Mouse (Mus musculus) kidney, embryonic 16.5 days (tissue): ENCODE measurements around the gene Upp1. TPM values are rescaled to one million over a fixed set of nuclear protein-coding genes. Genes with fewer than 3 reads are reported as not detected.

Source experiments
- ATAC-seq: fragments of 200-750 bp; cut with Nextera tagmentation; 2 replicates; pipeline ENCODE4 v1.8.0; 2017; ENCODE audit warnings: moderate TSS enrichment; ENCODE audit not compliant: low FRiP score, low TSS enrichment
- H3K27ac ChIP-seq: fragments of 300-500 bp; sonication (generic); 2 replicates; pipeline ENCODE4 v1.5.1; 2014; ENCODE audit warnings: low read length
- H3K27me3 ChIP-seq: fragments of 300-500 bp; sonication (generic); 2 replicates; pipeline ENCODE4 v1.6.1; 2014; ENCODE audit warnings: low read length, control low read depth, mixed read lengths; ENCODE audit not compliant: insufficient read depth
- H3K36me3 ChIP-seq: fragments of 300-500 bp; sonication (generic); 2 replicates; pipeline ENCODE4 v1.6.1; 2014; ENCODE audit warnings: low read length, control low read depth, mixed read lengths; ENCODE audit not compliant: insufficient read depth
- H3K4me1 ChIP-seq: fragments of 300-500 bp; sonication (generic); 2 replicates; pipeline ENCODE4 v1.6.1; 2014; ENCODE audit warnings: low read length, control low read depth, mixed read lengths; ENCODE audit not compliant: insufficient read depth
- H3K4me2 ChIP-seq: fragments of 300-500 bp; sonication (generic); replicated peaks from 2 replicates; pipeline ENCODE4 v1.6.1; 2014; ENCODE audit warnings: low read depth, low read length
- H3K4me3 ChIP-seq: fragments of 300-500 bp; sonication (generic); 2 replicates; pipeline ENCODE4 v1.5.1; 2014; ENCODE audit warnings: mild to moderate bottlenecking, low read length
- H3K9ac ChIP-seq: fragments of 300-500 bp; sonication (generic); replicated peaks from 2 replicates; pipeline ENCODE4 v1.6.1; 2014; ENCODE audit warnings: low read length
- H3K9me3 ChIP-seq: fragments of 300-500 bp; sonication (generic); 2 replicates; pipeline ENCODE4 v1.6.1; 2016; ENCODE audit warnings: low read length, control low read depth
- WGBS: fragments of 180-500 bp; shearing (Covaris S2); extraction: QIAGEN DNeasy Blood & Tissue Kit; methylation state at CpG from one replicate; pipeline ENCODE4 v1.1.7; 2014; 5-methylcytosine and 5-hydroxymethylcytosine counted together
- polyA plus RNA-seq: library from polyadenylated mRNA; unstranded; fragments of >200 nt; fragmentation: Nextera tagmentation; extraction: Ambion mirVana; gene quantifications from 2 replicates; pipeline ENCODE4 v1.2.1, GENCODE M21; 2015

The Upp1 gene
- polyA plus RNA-seq, 1 experiment from 2014 or later: 16.0 TPM

DNA sequence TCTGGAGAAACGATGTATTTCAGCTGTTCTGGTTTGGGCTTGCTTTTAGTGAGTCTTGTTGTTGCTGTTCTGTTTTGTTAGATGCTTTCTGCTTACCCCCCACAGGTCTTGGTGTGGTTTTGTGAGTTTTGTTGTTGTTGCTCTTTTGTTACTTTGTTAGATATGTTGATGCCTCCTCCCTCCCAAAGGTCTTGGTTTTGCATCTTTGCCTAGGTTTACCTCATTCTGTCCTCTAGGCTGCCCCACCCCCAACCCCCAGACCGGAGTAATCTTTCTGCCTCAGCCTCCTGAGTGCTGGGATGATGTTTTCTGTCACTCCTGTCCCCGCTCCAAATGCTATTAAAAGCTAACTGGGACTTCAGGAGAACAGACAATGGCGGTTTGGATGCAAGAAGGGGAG is 4.4 kb downstream of the Upp1 start:
- peaks cover 22% of the 10 kb centered on the region for H3K4me1 ChIP-seq
- H3K27ac ChIP-seq: no peak overlapping the region
- H3K36me3 ChIP-seq: no peaks in the 10 kb centered on the region
- peaks cover 22% of the 10 kb centered on the region for H3K27me3 ChIP-seq
- H3K4me3 ChIP-seq: no peak overlapping the region
- no peak for ATAC-seq
- 74% methylated on average over 4 of the region's 4 CpGs for WGBS
- H3K9me3 ChIP-seq: no peaks in the 10 kb centered on the region
- H3K9ac ChIP-seq: no peak overlapping the region
- H3K4me2 ChIP-seq: no peak overlapping the region

DNA sequence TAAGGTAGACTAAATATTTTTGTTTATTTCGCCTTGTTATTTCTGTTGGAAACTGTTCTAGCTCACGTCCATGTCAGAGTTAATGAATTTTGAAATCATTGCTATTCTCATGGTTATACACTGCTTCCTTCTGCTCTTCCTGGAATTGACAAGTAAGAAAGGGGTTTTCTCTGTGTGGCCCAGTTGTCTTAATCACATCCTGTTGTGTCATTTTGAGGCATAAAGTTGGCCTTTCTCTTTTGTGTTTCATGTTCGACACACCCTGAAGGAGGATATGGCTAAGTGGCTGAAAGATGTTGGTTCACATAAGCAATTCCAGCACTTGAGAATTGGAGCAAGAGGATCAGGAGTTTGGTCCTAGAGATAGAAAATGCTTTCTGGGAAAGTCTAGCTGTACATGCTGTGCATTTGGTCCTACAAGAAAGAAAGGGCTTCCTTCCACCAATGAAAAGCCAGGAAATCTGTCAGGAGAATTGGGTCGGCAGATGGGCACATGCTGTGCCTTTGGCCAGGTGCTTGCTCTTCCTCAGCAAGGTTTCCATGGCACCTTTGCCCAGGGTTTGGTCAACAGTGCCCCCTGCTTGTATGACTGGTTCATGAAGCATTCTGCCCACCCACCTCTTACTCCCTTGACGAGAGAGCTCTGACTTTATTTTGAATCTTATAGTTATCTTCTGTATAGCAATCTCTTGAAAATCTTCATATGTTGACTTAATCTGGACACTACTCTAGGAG is 8.6 kb downstream of the Upp1 start:
- Histone ChIP-seq H3K4me2 (no peak overlapping the region), H3K36me3 (no peaks in the 10 kb centered on the region), H3K9me3 (no peaks in the 10 kb centered on the region), H3K4me1 (no peaks in the 10 kb centered on the region), H3K27ac (no peak overlapping the region), H3K9ac (no peak overlapping the region), H3K27me3 (no peaks in the 10 kb centered on the region), H3K4me3 (no peak overlapping the region)
- WGBS: 67% methylated on average over 5 of the region's 5 CpGs
- ATAC-seq: no peak

DNA sequence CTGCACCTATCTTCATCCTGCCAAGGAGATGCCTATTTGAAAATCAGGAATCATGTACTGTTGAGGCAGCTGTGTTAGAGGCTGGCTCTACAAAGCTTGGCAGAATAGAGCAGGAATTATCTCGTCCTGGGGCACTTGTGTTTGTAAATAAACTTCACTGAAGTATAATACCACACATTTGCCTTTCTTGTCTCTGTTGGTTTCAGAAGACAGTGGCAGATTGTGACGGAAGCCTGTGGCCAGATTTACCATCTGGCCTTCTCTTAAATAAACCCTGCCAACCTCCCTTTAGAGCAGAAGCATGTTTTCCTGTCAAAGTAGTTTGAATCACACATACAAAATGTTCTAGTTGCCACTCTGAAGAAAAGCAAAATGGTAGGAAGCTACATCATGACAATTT is 10.2 kb downstream of the Upp1 start:
- WGBS: 64% methylated on average over 2 of the region's 2 CpGs

DNA sequence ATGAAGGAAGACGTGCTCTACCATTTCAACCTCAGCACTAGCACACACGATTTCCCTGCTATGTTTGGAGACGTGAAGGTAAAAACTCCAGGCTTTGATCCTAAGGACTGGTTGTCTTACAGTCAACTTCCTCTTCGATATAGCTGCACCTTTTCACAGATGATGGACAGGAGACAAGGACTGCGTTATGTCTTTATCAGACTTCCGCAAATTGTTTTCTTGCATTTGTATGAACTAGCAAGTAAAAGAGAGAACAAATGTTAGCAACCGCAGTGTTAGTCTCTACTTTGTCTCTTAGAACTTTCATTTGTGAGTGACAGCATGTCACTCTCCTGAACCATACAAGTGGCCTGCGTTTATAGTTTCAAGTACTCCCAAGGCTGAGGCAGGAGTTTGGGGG is 11.6 kb downstream of the Upp1 start:
- no peak overlapping the region for H3K4me3 ChIP-seq
- no peaks in the 10 kb centered on the region for H3K36me3 ChIP-seq
- ATAC-seq: no peak
- H3K27ac ChIP-seq: no peak overlapping the region
- no peaks in the 10 kb centered on the region for H3K4me1 ChIP-seq
- H3K9ac ChIP-seq: no peak overlapping the region
- 0 out of 2 replicates have a peak, but pooled peaks cover 2% of the 10 kb centered on the region for H3K27me3 ChIP-seq
- H3K4me2 ChIP-seq: no peak overlapping the region
- WGBS: 90% methylated on average over 8 of the region's 8 CpGs
- H3K9me3 ChIP-seq: no peaks in the 10 kb centered on the region

More for the DNA sequence above, 10.2 kb downstream of the Upp1 start:
- H3K4me2 ChIP-seq: no peak overlapping the region
- no peaks in the 10 kb centered on the region for H3K36me3 ChIP-seq
- H3K9me3 ChIP-seq: no peaks in the 10 kb centered on the region
- H3K4me3 ChIP-seq: no peak overlapping the region
- H3K27ac ChIP-seq: no peak overlapping the region
- H3K27me3 ChIP-seq: no peaks in the 10 kb centered on the region
- no peak overlapping the region for H3K9ac ChIP-seq
- no peak for ATAC-seq
- no peaks in the 10 kb centered on the region for H3K4me1 ChIP-seq

DNA sequence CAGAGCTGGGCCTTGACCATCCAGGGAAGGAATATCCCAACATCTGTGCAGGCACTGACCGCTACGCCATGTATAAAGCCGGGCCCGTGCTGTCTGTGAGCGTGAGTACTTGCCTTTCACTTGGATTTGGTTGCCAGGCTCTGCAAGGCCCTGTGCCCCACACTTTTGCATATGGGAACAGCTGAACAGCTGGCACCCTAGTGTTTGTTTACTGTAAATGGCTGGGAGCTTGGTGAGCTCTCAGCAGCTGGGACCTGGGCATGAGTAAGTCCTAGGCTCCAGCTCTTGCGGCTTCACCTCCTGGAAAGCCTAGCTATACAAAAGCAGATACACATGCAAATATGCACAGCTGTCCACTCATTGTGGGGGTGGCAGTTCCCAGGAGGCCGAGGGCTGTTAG is 13.8 kb downstream of the Upp1 start:
- H3K4me3 ChIP-seq: no peak overlapping the region
- no peak for ATAC-seq
- 93% methylated on average over 7 of the region's 7 CpGs for WGBS

DNA sequence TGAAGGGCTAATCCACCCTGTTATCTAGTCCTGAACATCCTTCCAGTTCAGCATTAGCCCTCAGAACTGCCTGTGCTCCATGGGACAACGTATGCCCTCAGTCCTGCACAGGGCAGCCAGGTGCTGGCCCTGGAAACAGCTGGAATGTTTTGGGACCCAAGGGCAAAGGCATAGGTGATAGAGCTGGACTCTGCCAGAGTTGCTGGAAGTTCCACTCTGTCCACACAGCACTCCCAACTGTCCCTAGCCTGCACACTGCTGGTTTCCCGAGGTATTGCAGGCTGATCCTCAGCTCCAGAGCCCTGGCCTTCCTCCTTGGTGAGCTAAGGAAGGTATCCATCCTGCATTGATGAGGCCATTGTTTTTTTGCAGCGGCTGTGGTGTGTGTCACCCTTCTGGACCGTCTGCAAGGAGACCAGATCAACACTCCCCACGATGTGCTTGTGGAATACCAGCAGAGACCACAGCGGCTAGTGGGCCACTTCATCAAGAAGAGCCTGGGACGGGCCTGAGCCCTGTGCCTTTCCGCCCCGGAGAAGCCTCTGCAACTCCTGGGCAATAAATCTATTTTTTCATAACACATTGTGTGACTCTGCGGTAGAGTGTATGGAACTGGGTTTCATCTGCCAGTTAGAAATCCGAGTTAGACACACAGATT is 17.8 kb downstream of the Upp1 start:
- Histone ChIP-seq H3K36me3 (no peaks in the 10 kb centered on the region), H3K4me1 (no peaks in the 10 kb centered on the region), H3K9ac (no peak overlapping the region), H3K27ac (no peak overlapping the region), H3K4me2 (no peak overlapping the region), H3K4me3 (no peak overlapping the region), H3K27me3 (0 out of 2 replicates have a peak, but pooled peaks cover 2% of the 10 kb centered on the region), H3K9me3 (no peaks in the 10 kb centered on the region)
- 72% methylated on average over 11 of the region's 11 CpGs for WGBS
- ATAC-seq: peak; percentile 49; the same call in 1 of the 2 replicates

More for the DNA sequence above, 13.8 kb downstream of the Upp1 start:
- Histone ChIP-seq H3K27ac (no peak overlapping the region), H3K9me3 (no peaks in the 10 kb centered on the region), H3K4me2 (no peak overlapping the region), H3K9ac (no peak overlapping the region), H3K36me3 (no peaks in the 10 kb centered on the region), H3K27me3 (0 out of 2 replicates have a peak, but pooled peaks cover 2% of the 10 kb centered on the region), H3K4me1 (no peaks in the 10 kb centered on the region)

DNA sequence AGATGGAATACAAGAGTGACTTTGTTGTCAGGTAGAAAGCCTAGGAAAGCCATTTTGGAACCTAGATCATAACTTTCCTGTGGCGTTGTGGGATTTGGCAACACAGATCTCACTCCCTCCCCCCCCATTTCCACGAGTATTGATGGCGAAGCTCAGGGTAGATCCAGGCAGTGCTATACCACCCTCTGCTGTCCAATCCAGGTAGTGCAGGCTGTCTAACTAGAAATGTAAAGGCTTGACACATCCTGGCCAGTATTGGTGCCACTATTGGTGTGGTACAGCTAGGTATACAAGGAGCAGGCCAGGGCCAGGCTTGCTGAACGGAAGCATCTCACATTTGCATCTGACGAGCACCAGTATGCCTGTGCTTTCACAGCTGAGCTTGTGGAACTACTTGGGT is 18.6 kb downstream of the Upp1 start:
- 20% methylated on average over 5 of the region's 5 CpGs for WGBS
- Histone ChIP-seq H3K27me3 (0 out of 2 replicates have a peak, but pooled peaks cover 2% of the 10 kb centered on the region), H3K4me2 (no peak overlapping the region), H3K4me3 (no peak overlapping the region), H3K36me3 (no peaks in the 10 kb centered on the region), H3K9ac (no peak overlapping the region), H3K4me1 (no peaks in the 10 kb centered on the region), H3K9me3 (no peaks in the 10 kb centered on the region), H3K27ac (no peak overlapping the region)
- ATAC-seq: peak; percentile 80; the same call in 1 of the 2 replicates

DNA sequence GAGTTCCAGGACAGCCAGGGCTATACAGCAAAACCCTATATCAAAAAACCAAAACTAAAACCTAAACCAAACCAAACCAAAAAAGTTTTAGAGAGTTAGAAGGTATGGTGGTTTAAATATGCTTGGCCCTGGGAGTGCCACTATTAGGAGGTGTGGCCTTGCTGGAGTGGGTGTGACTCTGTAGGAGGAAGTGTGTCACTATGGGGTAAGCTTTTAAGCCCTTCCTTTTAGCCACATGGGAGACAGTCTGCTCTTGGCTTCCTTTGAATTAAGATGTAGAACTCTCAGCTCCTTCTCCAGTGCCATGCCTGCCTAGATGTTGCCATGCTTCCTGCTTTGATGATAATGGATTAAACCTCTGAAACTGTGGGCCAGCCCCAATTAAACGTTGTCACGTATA is 27.2 kb downstream of the Upp1 start:
- H3K4me3 ChIP-seq: no peak overlapping the region
- no peak overlapping the region for H3K27ac ChIP-seq
- H3K9me3 ChIP-seq: no peaks in the 10 kb centered on the region; the same call in 1 of the 2 replicates
- no peak overlapping the region for H3K9ac ChIP-seq
- WGBS: 93% methylated on average over 2 of the region's 2 CpGs
- H3K4me2 ChIP-seq: no peak overlapping the region
- no peaks in the 10 kb centered on the region for H3K4me1 ChIP-seq
- H3K27me3 ChIP-seq: no peaks in the 10 kb centered on the region
- ATAC-seq: no peak
- no peaks in the 10 kb centered on the region for H3K36me3 ChIP-seq

DNA sequence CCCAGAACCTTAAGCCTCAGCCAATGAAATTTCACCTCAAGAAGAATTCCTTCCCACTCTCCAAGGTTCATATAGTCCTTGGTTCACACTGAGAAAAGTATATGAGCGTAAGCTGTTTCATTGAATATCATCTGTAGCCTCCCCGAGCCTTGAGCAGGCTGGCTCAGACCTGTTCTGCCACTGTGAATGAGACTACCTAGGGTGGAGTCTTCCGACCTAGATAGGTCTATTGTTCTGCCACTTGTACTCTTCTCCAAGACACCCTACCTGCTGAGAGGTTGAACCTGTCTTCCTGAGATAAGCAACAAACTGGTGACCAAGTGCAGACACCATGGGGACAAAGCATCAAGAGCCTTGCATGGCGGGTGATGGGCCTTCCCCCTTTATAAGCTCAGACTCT is 28.2 kb downstream of the Upp1 start:
- 91% methylated on average over 4 of the region's 4 CpGs for WGBS
- H3K27me3 ChIP-seq: no peaks in the 10 kb centered on the region
- no peaks in the 10 kb centered on the region for H3K4me1 ChIP-seq
- no peak overlapping the region for H3K4me2 ChIP-seq
- no peak overlapping the region for H3K9ac ChIP-seq
- H3K36me3 ChIP-seq: no peaks in the 10 kb centered on the region
- no peak overlapping the region for H3K4me3 ChIP-seq
- ATAC-seq: no peak
- no peaks in the 10 kb centered on the region; the same call in 1 of the 2 replicates for H3K9me3 ChIP-seq
- no peak overlapping the region for H3K27ac ChIP-seq

DNA sequence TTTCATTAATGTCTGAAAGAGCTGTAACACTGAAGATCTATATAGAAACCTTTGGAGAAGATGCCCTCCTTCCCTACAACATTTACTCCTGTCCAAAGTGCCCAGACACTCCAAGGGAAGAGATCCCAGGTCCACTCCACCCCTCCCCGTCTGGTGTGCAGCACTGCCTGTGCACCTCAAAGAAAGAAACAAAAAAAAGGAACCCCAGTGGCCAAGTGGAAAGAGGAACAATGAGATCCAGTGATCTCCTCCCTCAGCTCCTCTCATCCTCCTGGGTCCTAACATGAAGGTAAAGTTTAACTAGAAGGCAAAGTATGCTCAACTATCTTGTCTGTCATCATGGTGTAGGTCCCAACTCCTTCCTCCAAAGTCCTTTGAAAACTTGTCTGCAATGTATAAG is 28.8 kb downstream of the Upp1 start:
- no peak for ATAC-seq
- Histone ChIP-seq H3K36me3 (no peaks in the 10 kb centered on the region), H3K9ac (no peak overlapping the region), H3K27ac (no peak overlapping the region), H3K27me3 (no peaks in the 10 kb centered on the region), H3K9me3 (no peaks in the 10 kb centered on the region; the same call in 1 of the 2 replicates), H3K4me3 (no peak overlapping the region), H3K4me2 (no peak overlapping the region), H3K4me1 (no peaks in the 10 kb centered on the region)
- WGBS: 81% methylated on average over 1 of the region's 1 CpGs
